Mouse (Mus musculus) stomach, embryonic 14.5 days (tissue): ENCODE results near the gene Ctla4. TPM values are rescaled to one million over a fixed set of nuclear protein-coding genes. Genes with fewer than 3 reads are reported as not detected.

Source experiments
- ATAC-seq: fragments of 200-750 bp; cut with Nextera tagmentation; 2 replicates; pipeline ENCODE4 v1.8.0; 2017; ENCODE audit warnings: low read depth, moderate TSS enrichment; ENCODE audit not compliant: insufficient number of reproducible peaks, insufficient read depth, low FRiP score
- H3K27ac ChIP-seq: fragments of 300-500 bp; sonication (generic); 2 replicates; pipeline ENCODE4 v1.5.1; 2014; ENCODE audit warnings: mild to moderate bottlenecking, low read length, moderate library complexity, mixed read lengths
- H3K27me3 ChIP-seq: fragments of 300-500 bp; sonication (generic); 2 replicates; pipeline ENCODE4 v1.6.1; 2014; ENCODE audit warnings: low read length, control low read depth, mixed read lengths; ENCODE audit not compliant: control insufficient read depth, insufficient read depth
- H3K36me3 ChIP-seq: fragments of 300-500 bp; sonication (generic); 2 replicates; pipeline ENCODE4 v1.6.1; 2014; ENCODE audit warnings: mild to moderate bottlenecking, control low read depth, low read length, moderate library complexity, mixed read lengths; ENCODE audit not compliant: control insufficient read depth, insufficient read depth
- H3K4me1 ChIP-seq: fragments of 300-500 bp; sonication (generic); 2 replicates; pipeline ENCODE4 v1.6.1; 2014; ENCODE audit warnings: low read length, control low read depth, mixed read lengths; ENCODE audit not compliant: control insufficient read depth, insufficient read depth
- H3K4me2 ChIP-seq: fragments of 300-500 bp; sonication (generic); replicated peaks from 2 replicates; pipeline ENCODE4 v1.6.1; 2014; ENCODE audit warnings: low read depth, low read length, control low read depth
- H3K4me3 ChIP-seq: fragments of 300-500 bp; sonication (generic); 2 replicates; pipeline ENCODE4 v1.5.1; 2014; ENCODE audit warnings: low read depth, low read length, control low read depth
- H3K9ac ChIP-seq: fragments of 300-500 bp; sonication (generic); replicated peaks from 2 replicates; pipeline ENCODE4 v1.6.1; 2014; ENCODE audit warnings: low read depth, mild to moderate bottlenecking, control low read depth, low read length, moderate library complexity, mixed read lengths
- H3K9me3 ChIP-seq: fragments of 300-500 bp; sonication (generic); 2 replicates; pipeline ENCODE4 v1.6.1; 2016; ENCODE audit warnings: low read depth, low read length, control low read depth; ENCODE audit not compliant: control insufficient read depth
- WGBS: fragments of 180-500 bp; shearing (Covaris S2); extraction: QIAGEN DNeasy Blood & Tissue Kit; methylation state at CpG from one replicate; pipeline ENCODE4 v1.1.7; 2014; 5-methylcytosine and 5-hydroxymethylcytosine counted together
- polyA plus RNA-seq: library from polyadenylated mRNA; unstranded; fragments of >200 nt; fragmentation: Nextera tagmentation; extraction: Ambion mirVana; gene quantifications from 2 replicates; pipeline ENCODE4 v1.2.1, GENCODE M21; 2014

Ctla4 gene
- polyA plus RNA-seq, 1 experiment from 2014 or later, result not detected

GRCm38 (mm10) chr1:60880116-60880867, 6.5 kb upstream of the Ctla4 start:
- H3K36me3 ChIP-seq, result no peaks in the 10 kb centered on the region
- H3K27me3 ChIP-seq, result no peaks in the 10 kb centered on the region
- 70% methylated on average over 10 of the region's 10 CpGs for WGBS
- H3K27ac ChIP-seq, result no peak overlapping the region
- no peak overlapping the region for H3K4me3 ChIP-seq
- no peak overlapping the region for H3K4me2 ChIP-seq
- H3K9me3 ChIP-seq, result no peaks in the 10 kb centered on the region
- no peak for ATAC-seq
- H3K9ac ChIP-seq, result no peak overlapping the region
- H3K4me1 ChIP-seq, result no peaks in the 10 kb centered on the region

DNA sequence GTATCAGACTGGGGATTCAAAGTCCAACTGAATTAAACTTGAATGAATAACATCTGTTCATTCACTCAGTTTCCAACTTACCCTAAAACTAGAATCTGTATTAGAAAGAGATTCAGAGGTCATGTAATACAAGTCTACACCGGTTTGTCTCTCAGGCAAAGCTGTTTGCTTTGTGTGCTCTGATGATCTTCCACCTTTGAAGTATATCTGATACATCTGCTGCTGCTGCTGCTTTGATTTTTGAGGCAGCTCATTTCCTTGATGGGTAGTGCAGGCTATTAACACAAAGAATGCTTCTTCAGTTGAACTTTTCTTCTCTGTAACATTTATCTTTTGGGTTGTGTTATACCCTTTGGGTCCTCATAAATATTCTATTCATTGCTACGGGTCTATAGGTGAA, 4.0 kb upstream of the Ctla4 start:
- H3K36me3 ChIP-seq, result no peaks in the 10 kb centered on the region
- WGBS, result 51% methylated on average over 2 of the region's 2 CpGs
- no peak overlapping the region for H3K4me3 ChIP-seq
- H3K4me1 ChIP-seq, result no peaks in the 10 kb centered on the region
- no peaks in the 10 kb centered on the region for H3K9me3 ChIP-seq
- H3K4me2 ChIP-seq, result no peak overlapping the region
- no peak for ATAC-seq
- H3K27ac ChIP-seq, result no peak overlapping the region
- no peaks in the 10 kb centered on the region for H3K27me3 ChIP-seq
- no peak overlapping the region for H3K9ac ChIP-seq

DNA sequence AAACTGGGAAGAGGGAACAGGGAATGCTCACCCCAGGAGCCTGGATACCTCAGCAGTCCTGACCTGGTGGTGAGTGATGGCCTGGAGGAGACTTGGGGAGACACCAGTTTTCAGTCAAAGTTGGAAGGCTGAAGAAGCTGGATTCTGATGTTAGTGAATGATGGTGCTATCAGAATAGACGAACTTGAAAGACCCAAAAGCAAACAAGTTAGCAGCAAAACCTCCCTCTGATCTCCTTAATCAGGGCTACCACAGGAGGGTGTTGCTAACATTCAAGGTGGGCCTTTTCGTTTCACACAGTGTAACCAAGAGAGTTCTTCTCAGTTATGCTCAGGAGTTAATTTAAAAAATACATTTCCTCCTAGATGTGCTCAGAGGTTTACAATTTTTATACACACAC, 3.5 kb upstream of the Ctla4 start:
- H3K27ac ChIP-seq, result no peak overlapping the region
- WGBS, result 64% methylated on average over 2 of the region's 2 CpGs
- H3K4me2 ChIP-seq, result no peak overlapping the region
- H3K9ac ChIP-seq, result no peak overlapping the region
- H3K4me1 ChIP-seq, result no peaks in the 10 kb centered on the region
- ATAC-seq, result no peak
- H3K4me3 ChIP-seq, result no peak overlapping the region
- no peaks in the 10 kb centered on the region for H3K36me3 ChIP-seq
- H3K27me3 ChIP-seq, result no peaks in the 10 kb centered on the region
- H3K9me3 ChIP-seq, result no peaks in the 10 kb centered on the region

DNA sequence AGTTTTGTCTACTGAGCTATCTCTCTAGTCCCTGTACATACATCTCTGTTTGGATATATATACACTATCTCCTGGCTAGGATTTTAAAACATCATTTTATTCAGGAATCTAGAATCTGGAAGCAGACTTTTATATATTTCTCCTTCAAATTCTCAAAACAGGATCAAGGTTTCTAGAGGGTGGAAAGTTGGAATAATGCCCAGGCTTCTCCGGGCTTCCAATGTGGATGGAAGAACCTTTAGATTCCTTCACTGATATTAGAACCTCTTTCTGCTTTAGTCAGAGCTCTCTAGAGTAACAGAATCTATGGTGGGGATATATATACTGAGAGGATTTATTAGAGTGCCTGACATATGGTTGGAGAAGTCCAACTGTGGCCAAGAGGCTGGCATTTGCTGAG, 2.2 kb upstream of the Ctla4 start:
- no peak overlapping the region for H3K4me3 ChIP-seq
- 62% methylated on average over 1 of the region's 1 CpGs for WGBS
- H3K36me3 ChIP-seq, result no peaks in the 10 kb centered on the region
- H3K9ac ChIP-seq, result no peak overlapping the region
- no peak for ATAC-seq
- no peak overlapping the region for H3K4me2 ChIP-seq
- no peaks in the 10 kb centered on the region for H3K27me3 ChIP-seq
- no peaks in the 10 kb centered on the region for H3K4me1 ChIP-seq
- no peaks in the 10 kb centered on the region for H3K9me3 ChIP-seq
- no peak overlapping the region for H3K27ac ChIP-seq

GRCm38 (mm10) chr1:60898127-60898932, 11.5 kb downstream of the Ctla4 start:
- H3K9ac ChIP-seq, result no peak overlapping the region
- 79% methylated on average over 5 of the region's 5 CpGs for WGBS
- H3K4me2 ChIP-seq, result no peak overlapping the region
- no peak overlapping the region for H3K27ac ChIP-seq
- no peak for ATAC-seq
- no peaks in the 10 kb centered on the region for H3K36me3 ChIP-seq
- no peaks in the 10 kb centered on the region for H3K9me3 ChIP-seq
- no peaks in the 10 kb centered on the region for H3K27me3 ChIP-seq
- no peak overlapping the region for H3K4me3 ChIP-seq
- no peaks in the 10 kb centered on the region for H3K4me1 ChIP-seq

- no peak for ATAC-seq
- no peak overlapping the region for H3K4me3 ChIP-seq
- WGBS, result 86% methylated on average over 2 of the region's 2 CpGs
- no peak overlapping the region for H3K27ac ChIP-seq
- H3K9me3 ChIP-seq, result no peaks in the 10 kb centered on the region
- no peaks in the 10 kb centered on the region for H3K4me1 ChIP-seq
- no peaks in the 10 kb centered on the region for H3K27me3 ChIP-seq
- H3K9ac ChIP-seq, result no peak overlapping the region
- no peak overlapping the region for H3K4me2 ChIP-seq
- H3K36me3 ChIP-seq, result no peaks in the 10 kb centered on the region
Observed at GRCm38 (mm10) chr1:60898933-60899210, 12.1 kb downstream of the Ctla4 start.

- Histone ChIP-seq H3K4me2 (no peak overlapping the region), H3K9ac (no peak overlapping the region), H3K4me3 (no peak overlapping the region), H3K27ac (no peak overlapping the region), H3K9me3 (no peaks in the 10 kb centered on the region), H3K36me3 (no peaks in the 10 kb centered on the region), H3K4me1 (no peaks in the 10 kb centered on the region), H3K27me3 (no peaks in the 10 kb centered on the region)
- WGBS, result 69% methylated on average over 3 of the region's 3 CpGs
- ATAC-seq, result no peak
Observed at GRCm38 (mm10) chr1:60899244-60899643, 12.4 kb downstream of the Ctla4 start.

- WGBS, result 78% methylated on average over 6 of the region's 6 CpGs
- Histone ChIP-seq H3K27ac (no peak overlapping the region), H3K4me1 (no peaks in the 10 kb centered on the region), H3K27me3 (no peaks in the 10 kb centered on the region), H3K9me3 (no peaks in the 10 kb centered on the region), H3K4me3 (no peak overlapping the region), H3K4me2 (no peak overlapping the region), H3K36me3 (no peaks in the 10 kb centered on the region), H3K9ac (no peak overlapping the region)
- no peak for ATAC-seq
Observed at GRCm38 (mm10) chr1:60902547-60902946, 15.7 kb downstream of the Ctla4 start.
